Mouse (Mus musculus): Measurements from ENCODE around the gene Cfap61. TPM values are rescaled to one million over a fixed set of nuclear protein-coding genes. Genes with fewer than 3 reads are reported as not detected.

Cfap61 gene
- polyA plus RNA-seq, 1 experiment = 0.23 TPM

DNA sequence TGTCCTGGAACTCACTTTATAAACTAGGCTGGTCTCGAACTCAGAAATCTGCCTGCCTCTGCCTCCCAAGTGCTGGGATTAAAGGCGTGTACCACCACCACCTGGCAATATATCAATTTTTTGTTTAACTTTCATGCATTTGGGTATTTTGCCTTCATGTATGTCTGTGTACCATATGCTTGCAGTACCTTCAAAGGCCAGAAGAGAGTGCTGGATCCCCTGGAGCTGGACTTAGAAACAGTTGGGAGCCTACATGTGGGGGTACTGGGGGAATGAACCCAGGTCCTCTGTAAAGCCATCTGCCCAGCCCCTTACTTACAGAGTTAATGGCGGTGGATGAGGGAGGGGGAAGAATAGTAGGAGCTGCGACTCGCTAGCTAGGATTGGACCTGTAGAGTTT lies 114.8 kb downstream of the Cfap61 start:
- no peak overlapping the region for H3K27ac ChIP-seq (ENCODE audit: control insufficient read depth, insufficient read depth, low read length)
- H3K4me1 ChIP-seq (replicated peaks; ENCODE audit: control insufficient read depth, insufficient read depth, low read length) = no peaks in the 10 kb centered on the region
- H3K4me3 ChIP-seq (ENCODE audit: control insufficient read depth, insufficient read depth, low read length) = no peak overlapping the region
- no peak for DNase-seq
- TF ChIP-seq POLR2A (IDR thresholded peaks at IDR 0.05; ENCODE audit: control insufficient read depth, extremely low read depth, insufficient read depth, low read length, poor library complexity) (no peak), CTCF (IDR thresholded peaks at IDR 0.05; ENCODE audit: borderline replicate concordance, control insufficient read depth, extremely low read depth, insufficient read depth, low read length, poor library complexity) (no peak)
- H3K36me3 ChIP-seq (ENCODE audit: control insufficient read depth, insufficient read depth, low read length) = no peaks in the 10 kb centered on the region
- H3K27me3 ChIP-seq (ENCODE audit: control insufficient read depth, insufficient read depth, low read length) = no peaks in the 10 kb centered on the region
- WGBS = 94% methylated on average over 5 of the region's 5 CpGs

DNA sequence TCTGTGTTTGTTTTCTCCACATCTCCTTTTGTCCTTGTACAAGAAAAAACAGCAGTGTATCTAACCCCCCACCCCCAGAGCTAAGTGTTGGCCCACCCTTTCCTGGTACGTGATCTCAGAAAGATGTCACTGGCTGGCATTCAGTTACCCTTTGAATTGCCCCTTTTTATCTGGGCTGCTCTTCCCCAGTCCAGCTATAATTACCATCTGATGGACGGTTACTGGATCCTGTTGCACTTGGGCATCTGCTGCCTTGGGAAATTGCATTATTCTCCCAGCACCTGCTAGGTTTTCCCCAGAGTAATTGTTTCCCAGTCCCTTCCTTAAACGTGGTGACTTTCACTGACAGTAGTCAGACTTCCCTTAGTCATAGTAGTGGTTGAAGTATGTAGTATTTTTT lies 115.5 kb downstream of the Cfap61 start:
- Histone ChIP-seq H3K4me3 (ENCODE audit: control insufficient read depth, insufficient read depth, low read length) (no peak overlapping the region), H3K27me3 (ENCODE audit: control insufficient read depth, insufficient read depth, low read length) (no peaks in the 10 kb centered on the region), H3K36me3 (ENCODE audit: control insufficient read depth, insufficient read depth, low read length) (no peaks in the 10 kb centered on the region), H3K4me1 (replicated peaks; ENCODE audit: control insufficient read depth, insufficient read depth, low read length) (no peaks in the 10 kb centered on the region), H3K27ac (ENCODE audit: control insufficient read depth, insufficient read depth, low read length) (no peak overlapping the region)
- 54% methylated on average over 3 of the region's 3 CpGs for WGBS
- no peak for TF ChIP-seq CTCF (IDR thresholded peaks at IDR 0.05; ENCODE audit: borderline replicate concordance, control insufficient read depth, extremely low read depth, insufficient read depth, low read length, poor library complexity)
- TF ChIP-seq POLR2A (IDR thresholded peaks at IDR 0.05; ENCODE audit: control insufficient read depth, extremely low read depth, insufficient read depth, low read length, poor library complexity) = no peak
- DNase-seq = no peak

DNA sequence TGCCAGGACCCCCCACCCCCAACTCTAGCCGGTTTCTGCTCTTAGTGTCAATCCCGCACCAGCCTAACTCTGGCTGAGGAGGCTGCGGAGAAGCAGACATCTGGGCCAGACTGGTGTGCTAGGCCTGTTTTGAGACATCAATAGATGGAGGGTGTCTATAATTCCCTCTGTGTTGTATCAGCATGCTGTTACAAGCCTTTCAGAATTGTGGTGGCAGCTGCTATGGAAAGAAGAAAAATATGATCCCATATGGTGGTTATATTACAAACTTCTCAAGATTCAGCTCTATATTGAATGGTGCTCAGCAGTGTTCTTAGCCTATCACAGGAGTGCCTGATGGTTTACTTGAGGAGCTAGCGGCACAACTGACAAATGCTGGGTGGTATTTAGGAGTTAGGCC lies 116.8 kb downstream of the Cfap61 start:
- 92% methylated on average over 4 of the region's 4 CpGs for WGBS
- no peak for TF ChIP-seq POLR2A (IDR thresholded peaks at IDR 0.05; ENCODE audit: control insufficient read depth, extremely low read depth, insufficient read depth, low read length, poor library complexity)
- no peak for TF ChIP-seq CTCF (IDR thresholded peaks at IDR 0.05; ENCODE audit: borderline replicate concordance, control insufficient read depth, extremely low read depth, insufficient read depth, low read length, poor library complexity)
- Histone ChIP-seq H3K27ac (ENCODE audit: control insufficient read depth, insufficient read depth, low read length) (no peak overlapping the region), H3K4me3 (ENCODE audit: control insufficient read depth, insufficient read depth, low read length) (no peak overlapping the region), H3K36me3 (ENCODE audit: control insufficient read depth, insufficient read depth, low read length) (no peaks in the 10 kb centered on the region), H3K27me3 (ENCODE audit: control insufficient read depth, insufficient read depth, low read length) (no peaks in the 10 kb centered on the region), H3K4me1 (replicated peaks; ENCODE audit: control insufficient read depth, insufficient read depth, low read length) (no peaks in the 10 kb centered on the region)
- DNase-seq = no peak

DNA sequence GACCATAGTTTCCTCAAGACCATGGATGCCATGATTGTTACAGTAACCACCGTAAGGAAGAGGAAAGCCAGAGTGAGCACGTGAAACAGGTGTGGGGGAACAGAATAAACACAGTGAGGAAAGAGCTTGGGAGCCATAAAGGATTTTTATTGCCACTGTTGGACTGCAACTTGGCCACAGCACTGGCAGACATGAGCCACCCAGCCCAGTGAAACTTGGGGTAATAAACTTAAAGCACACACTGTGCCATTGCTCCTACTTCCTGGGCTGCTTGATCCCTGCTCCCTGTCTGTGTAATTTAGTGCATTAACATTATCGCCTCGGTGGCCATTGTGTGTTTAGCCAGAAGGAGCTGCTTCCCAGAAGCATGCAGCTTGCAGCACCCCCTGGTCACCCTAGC lies 122.5 kb downstream of the Cfap61 start:
- WGBS = 81% methylated on average over 4 of the region's 4 CpGs
- H3K36me3 ChIP-seq (ENCODE audit: control insufficient read depth, insufficient read depth, low read length) = no peaks in the 10 kb centered on the region
- TF ChIP-seq POLR2A (IDR thresholded peaks at IDR 0.05; ENCODE audit: control insufficient read depth, extremely low read depth, insufficient read depth, low read length, poor library complexity) = no peak
- no peak for TF ChIP-seq CTCF (IDR thresholded peaks at IDR 0.05; ENCODE audit: borderline replicate concordance, control insufficient read depth, extremely low read depth, insufficient read depth, low read length, poor library complexity)
- H3K27me3 ChIP-seq (ENCODE audit: control insufficient read depth, insufficient read depth, low read length) = no peaks in the 10 kb centered on the region
- no peak overlapping the region for H3K27ac ChIP-seq (ENCODE audit: control insufficient read depth, insufficient read depth, low read length)
- DNase-seq = no peak
- H3K4me3 ChIP-seq (ENCODE audit: control insufficient read depth, insufficient read depth, low read length) = no peak overlapping the region
- peaks cover 3% of the 10 kb centered on the region for H3K4me1 ChIP-seq (replicated peaks; ENCODE audit: control insufficient read depth, insufficient read depth, low read length)

DNA sequence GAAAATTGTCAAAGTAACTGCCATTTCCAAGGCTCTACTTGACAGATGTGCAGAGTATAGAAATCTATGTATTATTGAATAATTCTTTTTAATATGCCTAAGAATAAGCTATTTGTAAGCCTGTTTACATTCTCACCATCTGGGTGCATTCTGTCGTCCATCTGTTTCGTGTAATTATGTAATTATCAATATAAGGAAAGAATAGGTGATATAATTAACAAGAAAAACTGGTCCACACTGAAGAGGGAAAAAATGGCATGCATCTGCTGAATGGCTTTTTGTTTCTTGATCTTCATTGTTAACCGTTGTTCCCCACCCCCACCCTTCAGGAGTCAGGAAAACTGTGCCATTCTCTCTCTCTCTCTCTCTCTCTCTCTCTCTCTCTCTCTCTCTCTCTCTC lies 124.2 kb downstream of the Cfap61 start:
- Histone ChIP-seq H3K36me3 (ENCODE audit: control insufficient read depth, insufficient read depth, low read length) (no peaks in the 10 kb centered on the region), H3K27ac (ENCODE audit: control insufficient read depth, insufficient read depth, low read length) (no peak overlapping the region), H3K27me3 (ENCODE audit: control insufficient read depth, insufficient read depth, low read length) (no peaks in the 10 kb centered on the region), H3K4me3 (ENCODE audit: control insufficient read depth, insufficient read depth, low read length) (no peak overlapping the region), H3K4me1 (replicated peaks; ENCODE audit: control insufficient read depth, insufficient read depth, low read length) (peaks cover 3% of the 10 kb centered on the region)
- 93% methylated on average over 3 of the region's 3 CpGs for WGBS
- TF ChIP-seq POLR2A (IDR thresholded peaks at IDR 0.05; ENCODE audit: control insufficient read depth, extremely low read depth, insufficient read depth, low read length, poor library complexity) (no peak), CTCF (IDR thresholded peaks at IDR 0.05; ENCODE audit: borderline replicate concordance, control insufficient read depth, extremely low read depth, insufficient read depth, low read length, poor library complexity) (no peak)
- DNase-seq = no peak

DNA sequence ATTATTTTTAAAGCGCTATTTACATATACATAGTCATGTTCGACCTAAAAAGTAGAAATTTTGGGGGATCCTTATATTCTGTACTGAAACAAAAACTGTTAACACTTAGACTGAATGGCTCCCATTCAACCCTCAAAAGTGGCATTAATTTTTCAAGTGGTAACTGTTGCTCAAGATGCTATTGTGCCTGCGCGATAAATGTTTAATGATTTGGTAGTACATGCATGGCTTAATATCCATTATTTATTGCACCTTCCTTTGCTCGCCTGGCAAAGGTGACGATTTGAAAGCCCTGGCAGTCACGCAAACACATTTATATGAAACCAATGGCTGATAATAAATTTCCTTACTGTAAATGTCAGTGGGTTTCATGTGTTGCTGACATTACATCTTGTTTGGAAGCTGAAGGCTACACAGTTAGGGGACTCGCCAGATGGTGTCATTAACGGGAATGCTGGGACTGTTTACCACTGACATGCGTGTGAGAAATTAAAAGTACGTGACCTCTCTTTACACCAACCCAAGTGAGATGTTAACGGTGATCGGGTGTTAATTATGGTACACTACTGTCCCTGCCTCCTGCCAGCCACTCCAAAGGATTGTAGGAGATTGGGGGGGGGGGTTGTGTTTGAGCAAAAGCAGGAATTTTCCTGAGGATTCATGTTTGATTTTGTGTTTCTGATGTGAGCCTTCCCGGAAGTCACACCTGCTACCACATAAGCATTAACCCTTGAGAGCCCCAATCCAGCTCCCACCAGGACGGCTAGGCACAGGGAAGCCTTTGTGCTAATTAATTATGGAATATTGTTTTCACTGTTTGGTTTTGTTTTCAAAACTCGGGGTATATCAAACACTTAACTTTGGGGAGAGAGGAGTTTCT lies 127.1 kb downstream of the Cfap61 start:
- no peaks in the 10 kb centered on the region for H3K36me3 ChIP-seq (ENCODE audit: control insufficient read depth, insufficient read depth, low read length)
- no peak for DNase-seq
- no peak for TF ChIP-seq POLR2A (IDR thresholded peaks at IDR 0.05; ENCODE audit: control insufficient read depth, extremely low read depth, insufficient read depth, low read length, poor library complexity)
- TF ChIP-seq CTCF (IDR thresholded peaks at IDR 0.05; ENCODE audit: borderline replicate concordance, control insufficient read depth, extremely low read depth, insufficient read depth, low read length, poor library complexity) = no peak
- WGBS = 82% methylated on average over 16 of the region's 16 CpGs
- H3K4me1 ChIP-seq (replicated peaks; ENCODE audit: control insufficient read depth, insufficient read depth, low read length) = peaks cover 3% of the 10 kb centered on the region
- no peaks in the 10 kb centered on the region for H3K27me3 ChIP-seq (ENCODE audit: control insufficient read depth, insufficient read depth, low read length)
- H3K27ac ChIP-seq (ENCODE audit: control insufficient read depth, insufficient read depth, low read length) = no peak overlapping the region
- no peak overlapping the region for H3K4me3 ChIP-seq (ENCODE audit: control insufficient read depth, insufficient read depth, low read length)
